Mouse (Mus musculus): ENCODE measurements around the gene Dicer1. TPM values are rescaled to one million over a fixed set of nuclear protein-coding genes. Genes with fewer than 3 reads are reported as not detected.

Gene Dicer1
- polyA plus RNA-seq, 1 experiment: 3.1 TPM

- TF ChIP-seq POLR2A (IDR thresholded peaks at IDR 0.05; ENCODE audit: low read depth, low read length): no peak
- peak; percentile 16; the same call in 1 of the 2 replicates for TF ChIP-seq CTCF (IDR thresholded peaks at IDR 0.05; ENCODE audit: extremely low read depth, insufficient read length, insufficient replicate concordance, low read depth, low read length)
- H3K27me3 ChIP-seq (ENCODE audit: control insufficient read depth, insufficient read depth, low read length): no peaks in the 10 kb centered on the region
- H3K36me3 ChIP-seq (ENCODE audit: control insufficient read depth, insufficient read depth, low read length): peaks cover 9% of the 10 kb centered on the region
- WGBS: 74% methylated on average over 2 of the region's 2 CpGs
- H3K27ac ChIP-seq (ENCODE audit: insufficient read depth, low read depth, low read length): no peak overlapping the region
- H3K4me3 ChIP-seq (ENCODE audit: low read depth, low read length): no peak overlapping the region
- no peaks in the 10 kb centered on the region; the same call in 1 of the 2 replicates for H3K4me1 ChIP-seq (ENCODE audit: control insufficient read depth, insufficient read depth, insufficient read length, low read length)
These were observed 20.2 kb upstream of the Dicer1 start for GRCm38 (mm10) chr12:104771941-104772340.

GRCm38 (mm10) chr12:104769201-104769785 is 17.5 kb upstream of the Dicer1 start:
- Histone ChIP-seq H3K27me3 (ENCODE audit: control insufficient read depth, insufficient read depth, low read length) (no peaks in the 10 kb centered on the region), H3K27ac (ENCODE audit: insufficient read depth, low read depth, low read length) (no peak overlapping the region), H3K4me1 (ENCODE audit: control insufficient read depth, insufficient read depth, insufficient read length, low read length) (no peaks in the 10 kb centered on the region; the same call in 1 of the 2 replicates), H3K36me3 (ENCODE audit: control insufficient read depth, insufficient read depth, low read length) (peaks cover 6% of the 10 kb centered on the region; the same call in 1 of the 2 replicates), H3K4me3 (ENCODE audit: low read depth, low read length) (no peak overlapping the region)
- WGBS: 20% methylated on average over 10 of the region's 10 CpGs
- TF ChIP-seq POLR2A (IDR thresholded peaks at IDR 0.05; ENCODE audit: low read depth, low read length) (no peak), CTCF (IDR thresholded peaks at IDR 0.05; ENCODE audit: extremely low read depth, insufficient read length, insufficient replicate concordance, low read depth, low read length) (no peak)

- H3K4me3 ChIP-seq (ENCODE audit: low read depth, low read length): no peak overlapping the region
- peaks cover 2% of the 10 kb centered on the region; the same call in 1 of the 2 replicates for H3K36me3 ChIP-seq (ENCODE audit: control insufficient read depth, insufficient read depth, low read length)
- H3K27me3 ChIP-seq (ENCODE audit: control insufficient read depth, insufficient read depth, low read length): no peaks in the 10 kb centered on the region
- TF ChIP-seq POLR2A (IDR thresholded peaks at IDR 0.05; ENCODE audit: low read depth, low read length): no peak
- TF ChIP-seq CTCF (IDR thresholded peaks at IDR 0.05; ENCODE audit: extremely low read depth, insufficient read length, insufficient replicate concordance, low read depth, low read length): peak; percentile 39; the same call in 1 of the 2 replicates
- 79% methylated on average over 4 of the region's 4 CpGs for WGBS
- no peaks in the 10 kb centered on the region; the same call in 1 of the 2 replicates for H3K4me1 ChIP-seq (ENCODE audit: control insufficient read depth, insufficient read depth, insufficient read length, low read length)
- H3K27ac ChIP-seq (ENCODE audit: insufficient read depth, low read depth, low read length): no peak overlapping the region
These were observed 15.4 kb upstream of the Dicer1 start for GRCm38 (mm10) chr12:104767183-104767582.

GRCm38 (mm10) chr12:104765761-104766160 is 14.0 kb upstream of the Dicer1 start:
- H3K4me1 ChIP-seq (ENCODE audit: control insufficient read depth, insufficient read depth, insufficient read length, low read length): no peaks in the 10 kb centered on the region; the same call in 1 of the 2 replicates
- WGBS: 83% methylated on average over 7 of the region's 7 CpGs
- H3K27ac ChIP-seq (ENCODE audit: insufficient read depth, low read depth, low read length): no peak overlapping the region
- no peak overlapping the region for H3K4me3 ChIP-seq (ENCODE audit: low read depth, low read length)
- TF ChIP-seq CTCF (IDR thresholded peaks at IDR 0.05; ENCODE audit: extremely low read depth, insufficient read length, insufficient replicate concordance, low read depth, low read length): no peak
- TF ChIP-seq POLR2A (IDR thresholded peaks at IDR 0.05; ENCODE audit: low read depth, low read length): no peak
- H3K27me3 ChIP-seq (ENCODE audit: control insufficient read depth, insufficient read depth, low read length): no peaks in the 10 kb centered on the region
- H3K36me3 ChIP-seq (ENCODE audit: control insufficient read depth, insufficient read depth, low read length): peaks cover 2% of the 10 kb centered on the region; the same call in 1 of the 2 replicates

DNA sequence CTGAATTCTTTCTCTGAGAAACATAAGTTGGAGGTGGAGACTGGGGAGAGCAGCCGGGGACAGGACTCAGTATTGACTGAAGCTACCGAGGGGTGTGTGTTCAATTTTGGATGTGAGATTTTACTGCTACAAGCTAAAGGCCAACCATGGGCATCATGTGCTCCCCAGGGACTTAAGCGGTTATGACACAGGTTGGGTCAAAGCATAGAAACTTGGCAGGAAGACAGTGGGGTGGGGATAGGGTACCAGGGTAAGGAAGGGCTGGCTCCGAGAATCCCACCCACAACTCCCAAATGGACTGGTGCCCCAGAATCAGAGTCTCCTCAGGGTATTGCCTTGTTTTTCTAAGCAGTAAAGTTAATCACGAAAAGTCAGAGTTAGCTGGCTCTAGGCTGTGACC is 13.4 kb upstream of the Dicer1 start:
- no peak overlapping the region for H3K4me3 ChIP-seq (ENCODE audit: low read depth, low read length)
- 79% methylated on average over 5 of the region's 5 CpGs for WGBS

DNA sequence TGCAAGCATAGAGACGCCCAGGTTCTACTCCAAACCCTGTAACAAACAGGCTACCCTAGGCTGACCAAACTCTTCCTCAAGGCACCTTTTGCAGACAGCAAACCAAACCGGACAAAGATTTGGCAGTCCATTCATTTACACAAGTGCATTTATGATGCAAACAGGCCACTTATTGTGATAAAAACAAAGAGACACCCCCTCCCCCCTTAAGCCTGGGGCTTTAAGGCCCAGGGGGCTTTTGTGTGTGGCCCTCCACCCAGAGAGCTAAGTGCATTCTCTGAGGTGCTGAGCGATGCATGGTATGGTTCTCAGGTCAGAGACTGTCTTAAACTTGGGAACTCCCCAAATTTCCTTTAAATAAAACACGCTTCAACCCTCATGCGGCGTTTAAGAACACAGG is 12.2 kb upstream of the Dicer1 start:
- TF ChIP-seq CTCF (IDR thresholded peaks at IDR 0.05; ENCODE audit: extremely low read depth, insufficient read length, insufficient replicate concordance, low read depth, low read length) (no peak), POLR2A (IDR thresholded peaks at IDR 0.05; ENCODE audit: low read depth, low read length) (no peak)
- Histone ChIP-seq H3K36me3 (ENCODE audit: control insufficient read depth, insufficient read depth, low read length) (no peaks in the 10 kb centered on the region), H3K4me1 (ENCODE audit: control insufficient read depth, insufficient read depth, insufficient read length, low read length) (no peaks in the 10 kb centered on the region; the same call in 1 of the 2 replicates), H3K4me3 (ENCODE audit: low read depth, low read length) (no peak overlapping the region), H3K27me3 (ENCODE audit: control insufficient read depth, insufficient read depth, low read length) (no peaks in the 10 kb centered on the region), H3K27ac (ENCODE audit: insufficient read depth, low read depth, low read length) (no peak overlapping the region)
- 87% methylated on average over 6 of the region's 6 CpGs for WGBS

More for the DNA sequence above, 13.4 kb upstream of the Dicer1 start:
- Histone ChIP-seq H3K27me3 (ENCODE audit: control insufficient read depth, insufficient read depth, low read length) (no peaks in the 10 kb centered on the region), H3K27ac (ENCODE audit: insufficient read depth, low read depth, low read length) (no peak overlapping the region), H3K36me3 (ENCODE audit: control insufficient read depth, insufficient read depth, low read length) (no peaks in the 10 kb centered on the region), H3K4me1 (ENCODE audit: control insufficient read depth, insufficient read depth, insufficient read length, low read length) (no peaks in the 10 kb centered on the region; the same call in 1 of the 2 replicates)
- TF ChIP-seq POLR2A (IDR thresholded peaks at IDR 0.05; ENCODE audit: low read depth, low read length) (no peak), CTCF (IDR thresholded peaks at IDR 0.05; ENCODE audit: extremely low read depth, insufficient read length, insufficient replicate concordance, low read depth, low read length) (no peak)

GRCm38 (mm10) chr12:104761411-104761810 is 9.7 kb upstream of the Dicer1 start:
- 86% methylated on average over 8 of the region's 8 CpGs for WGBS
- no peaks in the 10 kb centered on the region for H3K36me3 ChIP-seq (ENCODE audit: control insufficient read depth, insufficient read depth, low read length)
- H3K27me3 ChIP-seq (ENCODE audit: control insufficient read depth, insufficient read depth, low read length): no peaks in the 10 kb centered on the region
- no peaks in the 10 kb centered on the region for H3K4me1 ChIP-seq (ENCODE audit: control insufficient read depth, insufficient read depth, insufficient read length, low read length)
- H3K4me3 ChIP-seq (ENCODE audit: low read depth, low read length): no peak overlapping the region
- TF ChIP-seq POLR2A (IDR thresholded peaks at IDR 0.05; ENCODE audit: low read depth, low read length): no peak
- TF ChIP-seq CTCF (IDR thresholded peaks at IDR 0.05; ENCODE audit: extremely low read depth, insufficient read length, insufficient replicate concordance, low read depth, low read length): no peak
- no peak overlapping the region for H3K27ac ChIP-seq (ENCODE audit: insufficient read depth, low read depth, low read length)
